Mouse (Mus musculus): Measurements from ENCODE around the gene March9.

DNA sequence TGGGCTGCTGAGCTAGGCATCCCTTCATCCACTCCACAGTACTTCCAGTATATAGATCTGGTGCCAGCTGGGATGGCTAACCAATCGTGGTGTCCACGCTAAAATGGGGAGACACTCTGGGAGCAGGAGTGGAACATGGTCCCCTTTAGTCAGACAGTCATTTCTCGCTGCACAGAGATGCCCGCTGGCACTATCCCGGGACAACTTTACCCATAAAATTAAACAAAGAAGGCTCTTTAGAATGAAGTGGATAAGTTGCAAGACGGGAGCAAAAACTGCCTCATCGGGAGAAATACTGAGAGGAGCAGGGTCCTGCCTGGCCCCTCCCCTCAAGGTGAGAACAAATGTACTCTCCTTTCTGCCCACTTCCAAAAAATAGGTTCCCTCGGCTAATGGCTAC, 1.3 kb downstream of the March9 start:
- TF ChIP-seq CTCF (IDR thresholded peaks at IDR 0.05; ENCODE audit: low read depth): no peak
- TF ChIP-seq EP300 (IDR thresholded peaks at IDR 0.05; ENCODE audit: low read depth): no peak
